Mouse (Mus musculus) embryo, embryonic 11 days (tissue): ENCODE measurements around the gene Hpse.

Experiments
- DNase-seq: peaks from one replicate; pipeline ENCODE4 v3.0.0-alpha.2; 2015

Gene Hpse

DNA sequence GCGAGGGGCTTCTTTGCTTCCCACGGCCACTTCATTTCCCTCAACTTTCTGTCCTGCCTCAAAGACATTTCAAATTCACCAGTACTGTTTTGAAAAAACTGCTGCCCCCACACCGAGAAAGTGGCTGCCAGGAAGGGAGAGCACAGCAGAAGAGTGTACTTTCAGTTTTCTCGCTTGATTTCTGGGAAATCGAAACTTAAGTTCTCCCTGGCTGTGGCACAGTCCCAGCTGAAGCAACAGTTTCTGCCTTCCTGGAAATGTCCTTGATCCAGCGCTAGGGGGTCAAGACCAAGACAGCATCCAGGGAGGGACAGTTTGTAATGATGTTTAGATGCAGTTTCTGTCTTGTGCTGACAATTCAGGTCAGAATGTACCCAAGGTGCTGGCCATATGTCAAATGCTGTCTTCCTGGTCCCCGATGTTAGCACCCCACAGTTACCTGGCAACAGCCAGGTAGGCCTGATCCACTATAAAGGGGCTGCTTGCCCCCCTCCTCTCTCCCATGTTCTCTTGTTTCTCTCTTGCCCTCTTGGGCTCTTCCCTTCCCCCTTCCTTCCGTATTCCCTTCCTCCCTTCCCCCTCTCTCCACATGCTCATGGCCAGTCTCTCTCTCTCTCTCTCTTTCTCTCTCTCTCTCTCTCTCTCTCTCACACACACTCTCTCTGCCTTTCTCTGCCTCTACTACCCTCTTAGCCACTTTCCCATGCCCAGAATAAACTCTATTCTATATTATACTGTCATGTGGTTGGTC lies 82.5 kb downstream of the Hpse start:
- DNase-seq, result no peak

- DNase-seq, result no peak
Observed at GRCm38 (mm10) chr5:100635908-100636307, 83.6 kb downstream of the Hpse start.

DNA sequence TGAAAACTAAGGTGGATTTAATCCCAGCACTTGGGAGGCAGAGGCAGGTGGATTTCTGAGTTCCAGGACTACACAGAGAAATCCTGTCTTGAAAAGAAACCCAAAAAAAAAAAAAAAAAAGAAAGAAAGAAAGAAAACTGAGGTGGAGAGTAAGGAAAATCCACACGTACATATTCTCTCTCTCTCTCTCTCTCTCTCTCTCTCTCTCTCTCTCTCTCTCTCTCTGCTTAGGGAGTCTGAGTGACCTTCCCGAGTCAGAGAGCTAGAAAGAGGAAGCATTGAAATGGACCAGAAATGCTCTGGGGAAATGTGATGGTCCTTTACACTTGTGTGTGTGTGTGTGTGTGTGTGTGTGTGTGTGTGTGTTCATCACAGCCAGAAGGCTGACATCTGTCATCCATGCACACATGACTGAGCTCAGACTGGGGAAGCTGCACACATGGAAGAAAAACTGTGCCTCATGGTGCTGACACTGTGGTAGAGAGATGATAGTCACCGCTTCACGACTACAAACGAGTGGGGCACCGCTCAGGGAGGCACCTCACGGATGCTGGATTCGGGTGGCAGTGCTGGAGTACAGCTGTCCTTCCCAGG lies 84.5 kb downstream of the Hpse start:
- DNase-seq, result no peak

GRCm38 (mm10) chr5:100632540-100633129 lies 86.9 kb downstream of the Hpse start:
- no peak for DNase-seq
